Mouse (Mus musculus) Muller cell, postnatal 12 days (primary cell): ENCODE results near the gene Gm12845.
"Not testable (repeated sequence)": the region's sequence is repeated elsewhere in the genome, so short reads cannot be mapped to it uniquely, and the experiment has no call there.

Experiments
- DNase-seq: peaks from one replicate; pipeline ENCODE4 v3.0.0-alpha.2; 2015; ENCODE audit errors: inconsistent ontology term

Gm12845 gene

GRCm38 (mm10) chr4:117724112-117724511, at the start of gene Gm12845:
Gene Gm12845, plus strand, starts transcription at chr4:117724412.
- DNase-seq: no peak

DNA sequence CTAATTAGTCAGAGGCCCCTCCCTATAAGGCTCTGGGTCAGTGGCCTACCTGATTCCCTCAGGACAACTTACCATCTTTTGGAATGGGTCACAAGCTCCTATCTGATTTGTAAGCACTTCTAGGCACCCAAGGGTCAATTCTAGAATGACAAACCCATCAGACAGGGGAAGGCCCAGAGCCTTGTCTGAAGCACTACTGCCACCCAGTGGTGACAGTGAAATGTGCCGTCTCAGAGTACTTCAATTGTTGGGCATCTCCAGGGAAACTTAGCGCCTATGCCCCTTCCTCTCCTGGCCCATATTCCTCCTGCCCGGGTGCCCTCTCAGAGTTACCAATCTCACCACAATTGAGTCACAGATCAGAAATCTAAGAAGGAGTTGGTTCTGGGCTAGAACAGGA, 47.3 kb upstream of the Gm12845 start:
- peak; percentile 47 for DNase-seq

DNA sequence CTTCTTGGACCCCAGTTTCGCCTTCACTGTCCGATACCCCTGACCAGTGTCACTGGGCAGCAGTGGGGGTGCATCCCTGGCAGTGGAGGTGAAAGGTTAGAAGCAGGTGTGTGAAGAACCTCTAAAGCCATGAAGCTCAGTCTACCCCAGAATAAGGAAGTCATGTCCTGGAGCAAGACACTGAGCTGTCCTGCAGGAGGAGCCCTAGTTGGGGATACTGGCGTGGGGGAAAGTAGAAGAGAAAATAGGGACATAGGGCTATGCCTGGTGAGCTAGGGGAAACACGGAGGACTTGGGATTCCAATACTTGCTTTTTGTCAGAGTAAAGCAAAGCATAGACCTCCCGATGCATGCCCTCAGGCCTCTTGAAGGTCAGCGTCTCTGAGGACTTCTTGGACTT, 43.2 kb upstream of the Gm12845 start:
- DNase-seq: no peak

DNA sequence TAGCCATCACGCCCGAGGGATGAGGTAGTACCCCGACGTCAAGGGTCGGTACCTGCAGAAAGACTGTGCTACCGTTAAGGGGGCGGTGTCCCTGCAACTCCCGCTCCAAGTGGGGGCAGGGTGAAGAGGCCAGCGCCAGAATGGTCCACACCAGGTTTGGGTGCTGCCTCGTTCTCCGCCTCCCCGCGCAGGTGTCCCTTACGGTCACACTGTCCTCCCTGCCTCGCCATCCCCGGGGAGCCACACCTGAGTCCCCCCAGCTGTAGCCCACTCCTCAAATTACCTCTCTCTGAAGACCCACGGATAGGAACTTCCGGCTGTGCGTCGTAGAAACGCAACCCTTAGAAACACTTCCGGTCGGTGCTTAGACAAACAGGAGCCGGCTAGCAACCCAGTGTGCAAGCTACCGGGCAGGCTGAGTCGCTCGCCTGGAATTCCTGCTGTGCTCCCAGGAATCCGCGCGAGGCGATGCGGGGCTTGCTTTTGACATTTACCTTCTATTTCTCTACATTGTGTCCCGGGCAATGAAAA, 42.2 kb upstream of the Gm12845 start, which contains the start of gene Dmap1:
Gene Dmap1, minus strand, starts transcription at position 343 of the 531 bp plus-strand sequence.
- peak; percentile 81 for DNase-seq

- no peak for DNase-seq
These were observed 41.7 kb upstream of the Gm12845 start for GRCm38 (mm10) chr4:117682463-117682862.

DNA sequence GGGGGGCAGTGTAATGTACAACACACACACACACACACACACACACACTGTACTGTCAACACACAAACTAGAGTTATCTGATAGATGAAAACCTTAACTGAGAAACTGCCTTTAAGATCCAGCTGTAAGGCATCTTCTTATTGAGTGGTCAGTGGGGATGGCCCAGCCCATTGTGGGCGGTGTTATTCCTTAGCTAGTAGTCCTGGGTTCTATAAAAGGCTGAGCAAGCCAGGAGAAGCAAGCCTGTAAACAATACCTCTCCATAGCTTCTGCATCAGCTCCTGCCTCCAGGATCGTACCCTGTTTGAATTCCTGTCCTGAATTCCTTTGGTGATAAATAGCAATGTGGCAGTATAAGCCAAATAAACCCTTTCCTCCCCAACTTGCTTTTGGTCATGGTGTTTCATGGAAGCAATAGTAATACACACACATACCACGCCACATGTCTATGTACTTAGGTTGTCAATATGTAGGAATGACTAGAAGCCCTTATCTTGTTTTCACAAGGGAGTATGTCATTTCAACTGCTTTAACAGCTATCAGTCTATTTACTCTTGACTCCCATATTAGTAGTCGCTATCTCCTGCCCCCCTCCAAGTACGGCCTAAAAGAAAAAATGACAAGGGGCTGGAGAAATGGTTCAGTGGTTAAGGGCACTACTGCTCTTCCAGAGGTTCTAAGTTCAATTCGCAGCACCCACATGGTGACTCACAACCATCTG, 41.0 kb upstream of the Gm12845 start:
- no peak for DNase-seq

DNA sequence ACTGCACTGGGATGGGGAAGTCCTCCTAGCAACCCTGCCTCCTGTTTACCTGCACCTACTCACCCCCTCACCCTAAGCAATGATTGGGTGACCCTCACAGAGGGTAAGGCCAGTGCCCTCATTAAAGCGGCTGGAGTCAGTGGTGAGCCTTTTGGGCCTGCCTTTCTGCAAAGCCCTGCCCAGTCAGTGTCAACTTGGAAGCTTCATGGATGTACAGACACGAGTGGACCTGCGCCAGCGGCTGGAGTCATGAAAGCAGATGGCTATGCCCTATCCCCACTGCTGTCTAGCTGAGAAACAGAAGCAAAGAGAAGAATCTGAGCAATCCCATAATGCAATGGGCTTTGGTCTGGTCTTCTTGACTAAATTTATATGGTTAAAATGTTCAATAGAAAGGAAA, 37.9 kb upstream of the Gm12845 start:
- DNase-seq: no peak

DNA sequence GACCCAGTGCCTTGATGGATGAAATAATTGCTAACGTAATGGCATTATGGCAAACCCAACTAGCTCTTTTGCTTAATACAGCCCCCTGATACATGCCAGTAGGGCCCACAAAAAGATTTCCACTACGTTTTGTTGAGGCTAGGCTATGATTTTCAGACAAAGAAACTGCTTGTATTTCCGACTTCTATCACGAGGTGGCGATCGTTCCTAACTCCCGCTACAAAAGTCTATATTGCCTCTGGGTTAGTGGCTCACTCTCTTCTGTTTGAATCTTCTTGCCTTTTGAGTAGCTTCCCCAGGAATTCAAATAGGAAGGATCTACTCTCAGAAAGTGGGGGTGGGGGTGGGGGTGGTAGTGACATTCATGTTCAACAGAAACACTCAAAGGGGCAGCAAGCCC, 18.9 kb upstream of the Gm12845 start:
- DNase-seq: peak; percentile 17

GRCm38 (mm10) chr4:117708780-117709550, 15.2 kb upstream of the Gm12845 start:
- no peak for DNase-seq

DNA sequence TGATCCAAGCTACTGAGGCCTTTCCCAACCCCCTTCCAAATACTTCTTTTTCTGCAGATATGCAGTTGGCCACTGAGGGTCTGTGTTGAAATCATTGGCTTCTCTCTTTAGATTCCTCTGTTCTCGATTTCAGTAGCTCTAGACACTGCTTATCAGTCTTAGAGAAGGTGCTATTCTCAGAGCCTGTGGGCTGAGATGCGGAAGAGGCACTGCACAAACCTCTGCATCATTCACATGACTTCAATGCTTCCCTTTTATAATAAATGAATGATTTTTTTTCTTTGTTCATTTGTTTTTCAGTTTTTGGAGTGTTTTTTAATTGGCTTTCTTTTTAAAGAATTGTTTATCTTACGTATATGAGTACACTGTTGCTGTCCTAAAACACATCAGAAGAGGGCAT, 11.9 kb upstream of the Gm12845 start:
- DNase-seq: no peak

GRCm38 (mm10) chr4:117713303-117714098, 10.7 kb upstream of the Gm12845 start:
- no peak for DNase-seq

DNA sequence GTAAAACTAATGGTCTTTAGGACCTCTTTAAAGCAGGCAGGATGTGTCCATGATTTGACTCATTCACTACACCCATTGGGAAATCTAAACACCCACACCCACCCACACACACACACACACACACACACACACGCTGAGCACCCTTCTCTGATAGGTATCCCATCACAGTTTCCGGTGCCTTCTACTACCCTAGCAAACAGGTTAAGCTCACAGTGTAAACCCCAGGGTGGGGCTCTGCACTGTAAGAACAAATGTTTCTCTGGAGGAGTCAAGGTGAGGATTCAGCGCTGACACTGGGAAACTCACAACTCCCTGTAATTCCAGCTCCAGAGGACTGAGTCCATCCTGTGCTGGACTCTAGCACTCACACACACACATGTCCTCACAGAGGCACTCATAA, 7.7 kb downstream of the Gm12845 start:
- no peak for DNase-seq

DNA sequence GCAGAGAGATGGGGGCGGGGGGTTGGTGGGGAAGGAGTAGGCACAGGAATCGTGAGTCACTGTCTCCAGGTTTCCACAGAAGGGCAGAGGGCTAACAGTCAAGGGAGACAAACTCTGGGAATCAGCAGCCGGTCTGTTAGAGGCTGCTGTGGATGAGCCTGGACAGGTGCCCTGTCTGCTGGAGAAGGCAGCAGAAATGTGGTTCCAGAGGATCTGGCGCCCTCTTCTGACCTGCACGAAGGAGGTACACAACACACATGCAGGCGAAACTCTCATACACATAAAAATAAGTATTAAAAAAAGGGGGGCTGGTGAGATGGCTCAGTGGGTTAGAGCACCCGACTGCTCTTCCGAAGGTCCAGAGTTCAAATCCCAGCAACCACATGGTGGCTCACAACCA, 13.3 kb downstream of the Gm12845 start:
- DNase-seq: peak; percentile 0

DNA sequence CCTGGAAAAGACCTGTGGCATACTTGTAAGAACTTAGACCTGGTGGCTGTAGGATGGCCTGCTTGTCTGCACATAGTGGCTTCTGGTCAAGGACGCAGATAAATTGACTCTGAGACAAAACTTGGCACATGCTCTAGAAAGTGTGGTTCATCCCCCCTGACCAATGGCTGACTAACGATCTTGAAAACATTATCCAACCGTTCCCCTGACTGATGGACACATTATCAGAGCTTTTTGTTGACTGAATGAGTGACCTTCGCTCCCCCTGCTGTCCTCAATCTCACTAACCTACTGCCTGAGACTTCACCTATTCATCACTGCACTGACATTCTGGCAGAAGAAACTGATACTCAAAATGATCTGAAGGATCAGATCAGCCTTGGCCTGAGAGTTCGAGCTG, 28.3 kb downstream of the Gm12845 start:
- not testable (repeated sequence) for DNase-seq

DNA sequence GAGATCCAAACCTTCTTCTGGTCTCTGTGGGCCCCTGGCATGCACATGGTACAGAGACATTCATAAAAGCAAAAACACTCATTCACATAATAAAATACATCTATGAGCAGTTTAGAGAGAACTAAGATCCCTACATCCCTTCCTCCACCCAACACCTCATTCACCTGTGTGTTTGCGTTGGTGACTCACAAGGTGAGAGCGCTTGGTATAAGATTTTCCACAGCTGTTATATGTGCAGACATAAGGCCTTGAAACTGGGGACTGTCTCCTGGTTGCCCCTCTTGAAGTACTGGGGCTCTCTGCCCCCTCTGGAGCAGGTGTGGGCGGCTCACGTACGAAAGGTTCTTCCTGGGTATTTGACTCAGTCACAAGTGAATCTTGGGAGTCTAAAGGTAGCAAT, 35.9 kb downstream of the Gm12845 start:
- DNase-seq: no peak

DNA sequence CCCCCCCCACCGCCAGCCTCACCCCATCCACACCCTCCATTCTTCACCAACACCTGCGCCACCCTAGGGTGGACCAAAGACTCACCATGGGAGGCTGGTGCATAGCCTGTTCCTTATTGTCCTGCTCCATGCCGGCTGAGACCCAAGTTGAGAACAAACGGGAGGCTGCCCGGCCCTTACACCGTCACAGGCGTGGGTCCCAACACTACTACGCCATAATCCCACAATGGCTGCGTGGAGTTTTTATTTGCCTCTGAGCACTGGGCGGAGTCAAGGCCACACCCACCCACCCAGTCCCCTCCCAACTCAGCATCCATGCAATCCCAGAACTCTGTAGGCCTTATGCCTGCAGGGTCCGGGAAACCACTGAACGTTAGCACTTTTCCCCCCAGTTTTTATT, 41.2 kb downstream of the Gm12845 start, which contains the start of gene Klf17:
Gene Klf17, minus strand, starts transcription at position 233 of the 400 bp plus-strand sequence.
- DNase-seq: no peak

- peak; percentile 53 for DNase-seq
These were observed 46.7 kb downstream of the Gm12845 start for GRCm38 (mm10) chr4:117770935-117771334.

DNA sequence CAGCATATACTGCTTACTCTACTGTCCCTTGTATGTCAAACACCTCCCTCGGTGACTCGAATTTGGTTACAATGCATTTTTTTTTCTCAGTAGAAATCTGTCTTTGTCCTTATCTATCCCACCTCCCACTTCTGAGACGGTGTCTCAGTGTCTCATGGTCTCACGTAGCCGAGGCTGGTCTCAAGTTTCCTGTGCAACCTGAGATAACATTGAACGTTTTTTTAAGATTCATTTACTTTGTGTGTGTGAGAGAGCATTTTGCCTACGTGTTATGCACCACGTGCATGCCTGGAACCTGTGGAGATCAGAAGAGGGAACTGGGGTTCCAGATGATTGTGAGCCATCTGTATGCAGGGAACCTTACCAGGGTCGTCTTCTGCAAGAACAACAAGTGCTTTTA, 48.7 kb downstream of the Gm12845 start:
- no peak for DNase-seq
